Mouse (Mus musculus): ENCODE data around the gene Rpusd3. TPM values are rescaled to one million over a fixed set of nuclear protein-coding genes. Genes with fewer than 3 reads are reported as not detected.

Gene Rpusd3
- polyA plus RNA-seq, 1 experiment from 2014 or later: 36.3 TPM

- Histone ChIP-seq H3K9me3 (no peaks in the 10 kb centered on the region), H3K27ac (no peak overlapping the region), H3K27me3 (ENCODE audit: insufficient read depth, poor library complexity, severe bottlenecking) (no peaks in the 10 kb centered on the region), H3K36me3 (peaks cover 75% of the 10 kb centered on the region), H3K4me1 (replicated peaks) (peaks cover 12% of the 10 kb centered on the region), H3K4me3 (no peak overlapping the region)
- WGBS: 94% methylated on average over 4 of the region's 4 CpGs
- no peak for DNase-seq (ENCODE audit: low spot score)
Measured at GRCm38 (mm10) chr6:113373491-113373890, 45.6 kb downstream of the Rpusd3 start.

- DNase-seq (ENCODE audit: low spot score): no peak
- no peak overlapping the region for H3K27ac ChIP-seq
- H3K4me1 ChIP-seq (replicated peaks): no peaks in the 10 kb centered on the region
- no peak overlapping the region for H3K4me3 ChIP-seq
- peaks cover 87% of the 10 kb centered on the region for H3K36me3 ChIP-seq
- H3K9me3 ChIP-seq: no peaks in the 10 kb centered on the region
- no peaks in the 10 kb centered on the region for H3K27me3 ChIP-seq (ENCODE audit: insufficient read depth, poor library complexity, severe bottlenecking)
- 94% methylated on average over 20 of the region's 20 CpGs for WGBS
Measured at GRCm38 (mm10) chr6:113370194-113370929, 48.8 kb downstream of the Rpusd3 start.

- no peak for DNase-seq (ENCODE audit: low spot score)
- no peaks in the 10 kb centered on the region for H3K27me3 ChIP-seq (ENCODE audit: insufficient read depth, poor library complexity, severe bottlenecking)
- H3K4me1 ChIP-seq (replicated peaks): no peaks in the 10 kb centered on the region
- H3K9me3 ChIP-seq: no peaks in the 10 kb centered on the region
- no peak overlapping the region for H3K4me3 ChIP-seq
- H3K27ac ChIP-seq: no peak overlapping the region
- H3K36me3 ChIP-seq: peaks cover 69% of the 10 kb centered on the region
- WGBS: 86% methylated on average over 5 of the region's 5 CpGs
Measured at GRCm38 (mm10) chr6:113368577-113368976, 50.6 kb downstream of the Rpusd3 start.

GRCm38 (mm10) chr6:113368124-113368523 is 51.0 kb downstream of the Rpusd3 start:
- Histone ChIP-seq H3K9me3 (no peaks in the 10 kb centered on the region), H3K4me3 (no peak overlapping the region), H3K4me1 (replicated peaks) (no peaks in the 10 kb centered on the region), H3K36me3 (peaks cover 65% of the 10 kb centered on the region), H3K27me3 (ENCODE audit: insufficient read depth, poor library complexity, severe bottlenecking) (no peaks in the 10 kb centered on the region), H3K27ac (no peak overlapping the region)
- DNase-seq (ENCODE audit: low spot score): no peak
- WGBS: 88% methylated on average over 7 of the region's 7 CpGs

- Histone ChIP-seq H3K9me3 (no peaks in the 10 kb centered on the region), H3K27ac (no peak overlapping the region), H3K4me3 (no peak overlapping the region), H3K4me1 (replicated peaks) (no peaks in the 10 kb centered on the region), H3K36me3 (peaks cover 59% of the 10 kb centered on the region), H3K27me3 (ENCODE audit: insufficient read depth, poor library complexity, severe bottlenecking) (no peaks in the 10 kb centered on the region)
- WGBS: 98% methylated on average over 1 of the region's 1 CpGs
- no peak for DNase-seq (ENCODE audit: low spot score)
Measured at GRCm38 (mm10) chr6:113367574-113367973, 51.6 kb downstream of the Rpusd3 start.

GRCm38 (mm10) chr6:113366639-113367038 is 52.5 kb downstream of the Rpusd3 start:
- no peak overlapping the region for H3K27ac ChIP-seq
- peaks cover 50% of the 10 kb centered on the region for H3K36me3 ChIP-seq
- no peaks in the 10 kb centered on the region for H3K4me1 ChIP-seq (replicated peaks)
- no peak for DNase-seq (ENCODE audit: low spot score)
- no peaks in the 10 kb centered on the region for H3K9me3 ChIP-seq
- H3K27me3 ChIP-seq (ENCODE audit: insufficient read depth, poor library complexity, severe bottlenecking): no peaks in the 10 kb centered on the region
- 92% methylated on average over 6 of the region's 6 CpGs for WGBS
- no peak overlapping the region for H3K4me3 ChIP-seq

Other genes with a start within 250 kb of the Rpusd3 start
- 12.1 and 20.8 TPM in 2 replicates for gene Lhfpl4, start 224.0 kb downstream of the Rpusd3 start, polyA plus RNA-seq (2016; fragmentation: Nextera tagmentation; extraction: Ambion mirVana)
- 45.7 and 52.3 TPM in 2 replicates for gene Mtmr14, start 181.5 kb downstream of the Rpusd3 start, polyA plus RNA-seq (2016; fragmentation: Nextera tagmentation; extraction: Ambion mirVana)
- gene Cpne9, start 137.0 kb downstream of the Rpusd3 start, polyA plus RNA-seq (2016; fragmentation: Nextera tagmentation; extraction: Ambion mirVana): 0.35 and 0.58 TPM in 2 replicates
- gene Brpf1, start 112.2 kb downstream of the Rpusd3 start, polyA plus RNA-seq (2016; fragmentation: Nextera tagmentation; extraction: Ambion mirVana): 25.4 and 26.9 TPM in 2 replicates
- 15.7 and 16.1 TPM in 2 replicates for gene Ogg1, start 92.4 kb downstream of the Rpusd3 start, polyA plus RNA-seq (2016; fragmentation: Nextera tagmentation; extraction: Ambion mirVana)
- 42.3 and 58.0 TPM in 2 replicates for gene Camk1, start 75.4 kb downstream of the Rpusd3 start, polyA plus RNA-seq (2016; fragmentation: Nextera tagmentation; extraction: Ambion mirVana)
- 63.1 and 63.9 TPM in 2 replicates for gene Tada3, start 41.5 kb downstream of the Rpusd3 start, polyA plus RNA-seq (2016; fragmentation: Nextera tagmentation; extraction: Ambion mirVana)
- gene Arpc4, start 41.2 kb downstream of the Rpusd3 start, polyA plus RNA-seq (2016; fragmentation: Nextera tagmentation; extraction: Ambion mirVana): 393 and 423 TPM in 2 replicates
- gene Ttll3, start 30.1 kb downstream of the Rpusd3 start, polyA plus RNA-seq (2016; fragmentation: Nextera tagmentation; extraction: Ambion mirVana): 5.3 and 7.4 TPM in 2 replicates
- gene Cidec, start 16.4 kb upstream of the Rpusd3 start, polyA plus RNA-seq (2016; fragmentation: Nextera tagmentation; extraction: Ambion mirVana): not detected in 2 replicates
- gene Jagn1, start 23.2 kb upstream of the Rpusd3 start, polyA plus RNA-seq (2016; fragmentation: Nextera tagmentation; extraction: Ambion mirVana): 86.5 and 87.9 TPM in 2 replicates
- 1.7 and 2.2 TPM in 2 replicates for gene Il17re, start 39.1 kb upstream of the Rpusd3 start, polyA plus RNA-seq (2016; fragmentation: Nextera tagmentation; extraction: Ambion mirVana)
- gene Il17rc, start 52.1 kb upstream of the Rpusd3 start, polyA plus RNA-seq (2016; fragmentation: Nextera tagmentation; extraction: Ambion mirVana): 6.0 and 6.7 TPM in 2 replicates
- gene Creld1, start 64.0 kb upstream of the Rpusd3 start, polyA plus RNA-seq (2016; fragmentation: Nextera tagmentation; extraction: Ambion mirVana): 36.7 and 42.5 TPM in 2 replicates
- 1.8 TPM in 2 replicates for gene Prrt3, start 82.6 kb upstream of the Rpusd3 start, polyA plus RNA-seq (2016; fragmentation: Nextera tagmentation; extraction: Ambion mirVana)
- gene Emc3, start 112.3 kb upstream of the Rpusd3 start, polyA plus RNA-seq (2016; fragmentation: Nextera tagmentation; extraction: Ambion mirVana): 79.0 and 81.8 TPM in 2 replicates
- gene Fancd2, start 112.3 kb upstream of the Rpusd3 start, polyA plus RNA-seq (2016; fragmentation: Nextera tagmentation; extraction: Ambion mirVana): 13.2 and 18.1 TPM in 2 replicates
- 0.20 and 0.21 TPM in 2 replicates for gene Fancd2os, start 181.4 kb upstream of the Rpusd3 start, polyA plus RNA-seq (2016; fragmentation: Nextera tagmentation; extraction: Ambion mirVana)
- gene Brk1, start 185.4 kb upstream of the Rpusd3 start, polyA plus RNA-seq (2016; fragmentation: Nextera tagmentation; extraction: Ambion mirVana): 209 and 225 TPM in 2 replicates
- 43.0 and 45.8 TPM in 2 replicates for gene Vhl, start 204.6 kb upstream of the Rpusd3 start, polyA plus RNA-seq (2016; fragmentation: Nextera tagmentation; extraction: Ambion mirVana)
- gene Irak2, start 219.1 kb upstream of the Rpusd3 start, polyA plus RNA-seq (2016; fragmentation: Nextera tagmentation; extraction: Ambion mirVana): 5.1 and 6.8 TPM in 2 replicates

All from hindbrain, embryonic 10.5 days (tissue).